Mouse (Mus musculus) kidney, embryonic 16.5 days (tissue): ENCODE data around the gene Stk16. TPM values are rescaled to one million over a fixed set of nuclear protein-coding genes. Genes with fewer than 3 reads are reported as not detected.
A peak's percentile ranks its signal among the peaks of the same experiment; 100 is the strongest.

ENCODE experiments used
- ATAC-seq: fragments of 200-750 bp; cut with Nextera tagmentation; 2 replicates; pipeline ENCODE4 v1.8.0; 2017; ENCODE audit warnings: moderate TSS enrichment; ENCODE audit not compliant: low FRiP score, low TSS enrichment
- H3K27ac ChIP-seq: fragments of 300-500 bp; sonication (generic); 2 replicates; pipeline ENCODE4 v1.5.1; 2014; ENCODE audit warnings: low read length
- H3K27me3 ChIP-seq: fragments of 300-500 bp; sonication (generic); 2 replicates; pipeline ENCODE4 v1.6.1; 2014; ENCODE audit warnings: low read length, control low read depth, mixed read lengths; ENCODE audit not compliant: insufficient read depth
- H3K36me3 ChIP-seq: fragments of 300-500 bp; sonication (generic); 2 replicates; pipeline ENCODE4 v1.6.1; 2014; ENCODE audit warnings: low read length, control low read depth, mixed read lengths; ENCODE audit not compliant: insufficient read depth
- H3K4me1 ChIP-seq: fragments of 300-500 bp; sonication (generic); 2 replicates; pipeline ENCODE4 v1.6.1; 2014; ENCODE audit warnings: low read length, control low read depth, mixed read lengths; ENCODE audit not compliant: insufficient read depth
- H3K4me2 ChIP-seq: fragments of 300-500 bp; sonication (generic); replicated peaks from 2 replicates; pipeline ENCODE4 v1.6.1; 2014; ENCODE audit warnings: low read depth, low read length
- H3K4me3 ChIP-seq: fragments of 300-500 bp; sonication (generic); 2 replicates; pipeline ENCODE4 v1.5.1; 2014; ENCODE audit warnings: mild to moderate bottlenecking, low read length
- H3K9ac ChIP-seq: fragments of 300-500 bp; sonication (generic); replicated peaks from 2 replicates; pipeline ENCODE4 v1.6.1; 2014; ENCODE audit warnings: low read length
- H3K9me3 ChIP-seq: fragments of 300-500 bp; sonication (generic); 2 replicates; pipeline ENCODE4 v1.6.1; 2016; ENCODE audit warnings: low read length, control low read depth
- WGBS: fragments of 180-500 bp; shearing (Covaris S2); extraction: QIAGEN DNeasy Blood & Tissue Kit; methylation state at CpG from one replicate; pipeline ENCODE4 v1.1.7; 2014; 5-methylcytosine and 5-hydroxymethylcytosine counted together
- polyA plus RNA-seq: library from polyadenylated mRNA; unstranded; fragments of >200 nt; fragmentation: Nextera tagmentation; extraction: Ambion mirVana; gene quantifications from 2 replicates; pipeline ENCODE4 v1.2.1, GENCODE M21; 2015

Stk16 gene
- polyA plus RNA-seq, 1 experiment from 2014 or later = 169 TPM

DNA sequence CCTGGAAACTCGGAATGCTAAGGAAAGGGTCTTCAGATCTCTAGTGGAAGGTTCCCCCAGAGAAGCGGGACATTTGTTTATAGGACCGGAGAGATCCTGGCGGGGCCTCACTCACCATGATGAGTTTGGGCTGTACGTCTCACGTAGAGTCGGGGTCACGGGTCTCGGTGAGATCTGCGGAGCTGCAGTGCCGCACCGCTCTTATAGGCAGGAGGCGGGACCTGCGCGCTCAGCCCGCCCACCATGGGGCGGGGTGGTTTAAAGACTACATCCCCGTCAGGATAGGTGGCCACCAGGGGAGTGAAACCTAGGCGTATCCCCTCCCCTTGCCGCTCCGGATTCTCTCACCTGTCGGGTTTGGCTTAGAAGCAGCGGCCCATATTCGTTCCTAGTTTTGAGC lies 8.4 kb downstream of the Stk16 start:
- peak overlapping the region; percentile 54 for H3K4me3 ChIP-seq
- WGBS = under 1% methylated on average over 24 of the region's 24 CpGs
- H3K27me3 ChIP-seq = peaks cover 33% of the 10 kb centered on the region
- H3K9me3 ChIP-seq = no peaks in the 10 kb centered on the region
- H3K4me2 ChIP-seq = peak overlapping the region; percentile 99
- H3K9ac ChIP-seq = peak overlapping the region; percentile 68
- peaks cover 13% of the 10 kb centered on the region for H3K36me3 ChIP-seq
- H3K27ac ChIP-seq = no peak overlapping the region
- ATAC-seq = peak; percentile 85
- H3K4me1 ChIP-seq = peaks cover 16% of the 10 kb centered on the region

DNA sequence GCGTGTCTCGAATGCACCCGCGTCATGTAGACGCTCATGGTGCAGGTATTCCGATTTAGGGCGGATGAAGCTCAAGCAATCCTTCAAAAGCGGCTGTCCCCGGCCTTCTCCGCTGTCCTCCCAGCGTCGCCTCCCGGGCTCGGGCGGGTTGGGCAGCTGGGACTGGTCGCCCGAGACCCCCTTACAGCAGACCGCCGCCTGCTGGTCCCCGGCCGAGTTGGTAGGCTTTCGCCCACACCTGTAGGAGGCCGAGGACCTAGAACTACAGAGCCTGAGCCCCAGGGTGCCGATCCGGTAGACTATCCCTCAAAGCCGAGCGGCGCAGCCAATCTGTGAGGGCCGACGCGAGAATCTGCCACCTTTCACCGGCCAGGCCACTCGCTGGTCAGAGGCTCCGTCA lies 8.9 kb downstream of the Stk16 start, which contains the start of gene Tuba4a:
Tuba4a (minus strand) TSS at position 335 of the 400 bp plus-strand sequence.
- Histone ChIP-seq H3K4me1 (peaks cover 14% of the 10 kb centered on the region), H3K27ac (no peak within 1 kb of the TSS; the same call in 1 of the 2 replicates), H3K27me3 (peaks cover 33% of the 10 kb centered on the region), H3K36me3 (peaks cover 10% of the 10 kb centered on the region; the same call in 1 of the 2 replicates), H3K4me2 (peak within 1 kb of the TSS; percentile 99), H3K9me3 (no peaks in the 10 kb centered on the region), H3K4me3 (peak within 1 kb of the TSS; percentile 54), H3K9ac (peak within 1 kb of the TSS; percentile 68)
- WGBS = under 1% methylated on average over 34 of the region's 34 CpGs
- ATAC-seq = peak; percentile 67

DNA sequence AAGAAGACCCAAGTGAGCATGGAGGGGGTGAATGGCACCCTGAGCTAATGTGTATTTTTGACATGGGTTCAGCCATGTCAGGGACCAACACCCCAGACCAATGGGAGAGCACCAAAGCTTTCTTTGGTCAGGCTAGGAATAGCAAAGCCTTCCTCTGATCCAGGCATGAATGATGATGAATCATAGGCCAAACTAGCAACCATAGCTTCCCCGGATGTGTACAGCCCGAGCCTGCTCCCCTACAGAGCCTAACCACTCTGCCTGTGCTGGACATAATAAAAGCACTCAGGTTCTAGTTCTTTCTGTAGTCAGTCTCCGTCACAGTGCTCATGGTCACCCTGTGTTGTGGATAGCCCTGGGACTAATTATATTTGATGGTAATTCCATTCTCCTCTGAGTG lies 10.9 kb downstream of the Stk16 start:
- peaks cover 33% of the 10 kb centered on the region for H3K27me3 ChIP-seq

DNA sequence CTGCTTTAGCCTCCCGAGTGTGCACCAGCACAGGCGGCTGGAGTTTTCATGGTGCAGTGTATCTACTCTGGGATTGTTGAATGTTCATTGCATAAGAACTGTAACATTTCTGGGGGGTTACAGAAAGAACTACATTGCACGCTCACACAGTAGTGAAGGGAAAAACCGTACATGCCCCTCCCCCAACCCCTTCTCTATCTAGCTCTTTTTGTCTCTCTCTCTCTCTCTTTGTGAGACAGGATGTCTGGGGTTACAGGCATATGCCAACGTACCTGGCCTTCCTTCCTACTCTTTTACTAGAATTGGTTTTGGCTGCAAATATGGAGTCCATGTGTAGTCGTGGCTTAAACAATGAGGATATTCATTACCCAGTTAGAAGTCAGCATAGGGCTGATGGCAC lies 12.3 kb downstream of the Stk16 start:
- WGBS = 75% methylated on average over 6 of the region's 6 CpGs
- Histone ChIP-seq H3K4me1 (peaks cover 11% of the 10 kb centered on the region; the same call in 1 of the 2 replicates), H3K4me2 (no peak overlapping the region), H3K4me3 (no peak overlapping the region), H3K27ac (no peak overlapping the region), H3K36me3 (no peaks in the 10 kb centered on the region), H3K9ac (no peak overlapping the region), H3K9me3 (no peaks in the 10 kb centered on the region), H3K27me3 (peaks cover 28% of the 10 kb centered on the region)
- ATAC-seq = no peak

More for the DNA sequence above, 10.9 kb downstream of the Stk16 start:
- ATAC-seq = no peak
- H3K9me3 ChIP-seq = no peaks in the 10 kb centered on the region
- 78% methylated on average over 3 of the region's 3 CpGs for WGBS
- H3K9ac ChIP-seq = no peak overlapping the region
- no peaks in the 10 kb centered on the region for H3K36me3 ChIP-seq
- no peak overlapping the region for H3K4me2 ChIP-seq
- H3K4me3 ChIP-seq = no peak overlapping the region
- H3K27ac ChIP-seq = no peak overlapping the region
- H3K4me1 ChIP-seq = peaks cover 11% of the 10 kb centered on the region; the same call in 1 of the 2 replicates

DNA sequence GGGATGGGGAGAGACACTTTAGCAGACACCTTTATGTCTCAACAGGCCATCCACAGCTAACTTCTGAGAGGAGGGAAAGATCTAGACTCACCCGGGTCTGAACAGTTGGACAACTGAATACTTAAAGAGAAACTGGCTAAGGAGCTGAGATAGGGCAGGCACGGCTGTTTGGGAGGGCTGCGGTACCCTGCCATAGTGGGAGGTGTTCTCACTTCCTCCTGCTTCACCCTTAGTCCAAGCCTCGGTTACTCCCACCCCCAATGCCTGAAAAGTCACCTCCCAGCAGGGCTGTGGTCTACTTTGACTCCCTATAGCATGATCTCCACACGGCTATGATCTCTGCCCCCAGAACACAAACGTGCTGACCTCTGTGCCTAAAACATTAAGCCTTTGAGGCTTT lies 12.9 kb downstream of the Stk16 start:
- H3K9me3 ChIP-seq = no peaks in the 10 kb centered on the region
- 59% methylated on average over 6 of the region's 6 CpGs for WGBS
- ATAC-seq = no peak
- no peaks in the 10 kb centered on the region for H3K36me3 ChIP-seq
- H3K27ac ChIP-seq = no peak overlapping the region
- H3K4me1 ChIP-seq = peaks cover 7% of the 10 kb centered on the region; the same call in 1 of the 2 replicates
- H3K4me3 ChIP-seq = no peak overlapping the region
- H3K27me3 ChIP-seq = peaks cover 22% of the 10 kb centered on the region
- no peak overlapping the region for H3K4me2 ChIP-seq
- no peak overlapping the region for H3K9ac ChIP-seq

DNA sequence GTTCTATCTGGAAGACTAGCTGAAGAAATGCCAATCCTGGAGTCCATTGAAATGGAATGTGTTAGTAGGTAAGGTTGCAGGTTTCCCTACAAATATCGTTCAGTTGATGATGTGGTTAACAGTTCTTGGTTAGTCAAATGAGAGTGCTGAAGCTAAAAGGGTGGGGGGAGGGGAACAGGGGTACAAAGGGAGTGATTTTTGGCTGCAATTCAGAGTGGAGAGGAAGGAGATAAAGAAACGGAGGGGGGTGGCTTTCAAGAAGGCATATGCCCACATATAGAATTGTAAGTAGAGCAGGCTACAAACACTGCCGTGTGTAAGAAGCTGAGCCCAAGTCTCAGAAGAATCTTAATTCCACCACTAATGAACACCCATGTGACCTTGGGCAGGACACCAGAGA lies 14.8 kb downstream of the Stk16 start:
- no peaks in the 10 kb centered on the region for H3K9me3 ChIP-seq
- H3K4me3 ChIP-seq = no peak overlapping the region
- H3K4me1 ChIP-seq = no peaks in the 10 kb centered on the region
- H3K4me2 ChIP-seq = no peak overlapping the region
- H3K27me3 ChIP-seq = peaks cover 11% of the 10 kb centered on the region
- H3K9ac ChIP-seq = no peak overlapping the region
- H3K27ac ChIP-seq = no peak overlapping the region
- WGBS = 80% methylated on average over 3 of the region's 3 CpGs
- H3K36me3 ChIP-seq = no peaks in the 10 kb centered on the region
- no peak for ATAC-seq

DNA sequence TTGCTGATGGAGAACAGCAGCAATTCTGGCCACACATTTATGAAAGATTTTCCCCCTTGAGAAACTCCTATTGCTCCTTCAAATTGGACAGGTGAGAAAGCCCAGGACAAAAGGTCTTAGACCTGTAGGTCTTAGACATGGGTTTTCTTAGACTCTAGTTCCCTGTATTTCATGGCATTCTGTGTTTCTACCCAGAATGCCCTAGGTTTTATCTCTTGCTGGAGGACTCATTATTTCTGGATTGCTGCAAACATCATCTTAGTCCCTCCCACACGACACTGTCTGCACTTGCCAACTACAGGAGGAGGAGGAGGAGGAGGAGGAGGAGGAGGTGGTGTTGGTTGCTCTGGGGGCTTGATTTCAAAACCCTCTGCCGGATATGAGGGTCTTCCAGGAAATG lies 15.5 kb downstream of the Stk16 start:
- H3K4me2 ChIP-seq = no peak overlapping the region
- no peak overlapping the region for H3K27ac ChIP-seq
- WGBS = 46% methylated on average over 2 of the region's 2 CpGs
- no peaks in the 10 kb centered on the region for H3K4me1 ChIP-seq
- H3K9me3 ChIP-seq = no peaks in the 10 kb centered on the region
- ATAC-seq = no peak
- no peak overlapping the region for H3K4me3 ChIP-seq
- H3K27me3 ChIP-seq = peaks cover 4% of the 10 kb centered on the region
- no peaks in the 10 kb centered on the region for H3K36me3 ChIP-seq
- H3K9ac ChIP-seq = no peak overlapping the region

DNA sequence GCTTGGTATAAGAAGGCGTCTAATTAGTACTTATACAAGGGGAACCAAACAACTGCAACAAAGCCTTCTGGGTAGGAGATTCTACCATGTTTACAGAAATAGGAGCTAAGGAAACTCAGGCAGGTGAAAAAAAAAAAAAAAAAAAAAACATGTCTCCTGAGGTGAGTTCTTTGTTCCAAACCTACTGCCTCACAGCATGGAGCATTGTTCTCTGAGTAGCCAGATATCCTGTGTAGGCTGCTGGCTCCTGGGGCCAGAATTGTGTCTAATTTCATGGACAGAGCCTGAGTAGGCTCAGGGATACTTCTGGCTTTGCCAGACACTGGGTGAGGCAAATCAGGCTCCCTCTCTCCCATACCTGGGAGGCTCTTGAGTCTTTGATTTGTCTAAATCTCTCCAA lies 17.0 kb downstream of the Stk16 start:
- H3K36me3 ChIP-seq = no peaks in the 10 kb centered on the region
- no peaks in the 10 kb centered on the region for H3K27me3 ChIP-seq
- no peak overlapping the region for H3K4me3 ChIP-seq
- H3K27ac ChIP-seq = no peak overlapping the region
- no peaks in the 10 kb centered on the region for H3K9me3 ChIP-seq
- no peak for ATAC-seq
- H3K9ac ChIP-seq = no peak overlapping the region
- H3K4me2 ChIP-seq = no peak overlapping the region
- 85% methylated on average over 1 of the region's 1 CpGs for WGBS
- H3K4me1 ChIP-seq = no peaks in the 10 kb centered on the region

DNA sequence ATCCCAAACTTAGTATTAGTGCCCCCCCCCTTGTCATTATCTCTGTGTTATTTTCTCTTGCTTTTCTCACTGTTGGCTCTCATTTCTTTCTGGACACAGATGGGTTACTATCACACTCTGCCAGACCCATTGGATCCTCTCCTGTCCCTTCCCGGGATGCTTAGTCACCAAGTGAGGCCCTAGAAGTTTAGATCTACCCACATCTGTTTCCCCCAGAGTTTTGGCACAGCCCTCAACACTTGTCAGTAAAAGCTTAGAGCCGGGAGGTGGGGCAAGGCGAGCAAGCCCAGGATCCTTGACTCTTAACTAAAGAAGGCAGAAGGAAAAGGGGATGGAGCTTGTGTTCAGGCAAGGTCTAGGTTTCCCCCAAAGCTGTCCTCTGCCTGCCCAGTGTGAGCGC lies 18.5 kb downstream of the Stk16 start:
- no peak overlapping the region for H3K9ac ChIP-seq
- ATAC-seq = no peak
- no peaks in the 10 kb centered on the region for H3K4me1 ChIP-seq
- no peaks in the 10 kb centered on the region for H3K9me3 ChIP-seq
- no peak overlapping the region for H3K4me2 ChIP-seq
- 74% methylated on average over 4 of the region's 4 CpGs for WGBS
- no peak overlapping the region for H3K4me3 ChIP-seq
- no peak overlapping the region for H3K27ac ChIP-seq
- H3K36me3 ChIP-seq = no peaks in the 10 kb centered on the region
- H3K27me3 ChIP-seq = no peaks in the 10 kb centered on the region

DNA sequence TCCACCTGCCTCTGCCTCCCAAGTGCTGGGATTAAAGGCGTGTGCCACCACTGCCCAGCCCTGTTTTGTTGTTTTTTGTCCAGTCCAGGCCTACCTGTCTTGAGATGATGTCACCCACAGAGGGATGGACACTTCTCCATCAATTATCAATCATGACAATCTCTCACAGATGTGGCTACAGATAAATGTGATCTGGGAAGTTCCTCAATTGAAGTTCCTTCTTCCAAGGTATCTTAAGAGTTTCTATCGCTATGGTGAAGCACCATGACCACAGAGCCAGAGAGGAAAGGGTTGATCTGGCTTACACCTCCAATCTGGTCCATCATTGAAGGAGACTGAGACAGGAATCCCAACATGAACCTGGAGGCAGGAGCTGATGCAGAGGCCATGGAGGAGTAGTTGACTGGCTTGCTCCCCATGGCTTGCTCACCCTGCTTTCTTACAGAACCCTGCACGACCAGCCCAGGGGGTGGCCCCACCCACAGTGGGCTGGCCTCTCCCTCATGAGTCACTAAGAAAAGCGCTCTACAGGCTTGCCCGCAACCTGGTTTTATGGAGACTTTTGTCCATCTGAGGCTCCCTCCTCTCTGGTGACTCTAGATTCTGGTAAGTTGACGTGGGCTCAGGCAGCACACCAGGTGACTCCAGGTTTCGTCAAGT lies 19.8 kb downstream of the Stk16 start:
- Histone ChIP-seq H3K27me3 (no peaks in the 10 kb centered on the region), H3K27ac (no peak overlapping the region), H3K4me1 (no peaks in the 10 kb centered on the region), H3K4me2 (no peak overlapping the region), H3K36me3 (no peaks in the 10 kb centered on the region), H3K4me3 (no peak overlapping the region), H3K9me3 (no peaks in the 10 kb centered on the region), H3K9ac (no peak overlapping the region)
- no peak for ATAC-seq
- WGBS = 68% methylated on average over 7 of the region's 7 CpGs
